Mouse (Mus musculus): ENCODE measurements around the gene Dtwd1.
"Not testable (repeated sequence)": the region's sequence is repeated elsewhere in the genome, so short reads cannot be mapped to it uniquely, and the experiment has no call there.

The Dtwd1 gene

DNA sequence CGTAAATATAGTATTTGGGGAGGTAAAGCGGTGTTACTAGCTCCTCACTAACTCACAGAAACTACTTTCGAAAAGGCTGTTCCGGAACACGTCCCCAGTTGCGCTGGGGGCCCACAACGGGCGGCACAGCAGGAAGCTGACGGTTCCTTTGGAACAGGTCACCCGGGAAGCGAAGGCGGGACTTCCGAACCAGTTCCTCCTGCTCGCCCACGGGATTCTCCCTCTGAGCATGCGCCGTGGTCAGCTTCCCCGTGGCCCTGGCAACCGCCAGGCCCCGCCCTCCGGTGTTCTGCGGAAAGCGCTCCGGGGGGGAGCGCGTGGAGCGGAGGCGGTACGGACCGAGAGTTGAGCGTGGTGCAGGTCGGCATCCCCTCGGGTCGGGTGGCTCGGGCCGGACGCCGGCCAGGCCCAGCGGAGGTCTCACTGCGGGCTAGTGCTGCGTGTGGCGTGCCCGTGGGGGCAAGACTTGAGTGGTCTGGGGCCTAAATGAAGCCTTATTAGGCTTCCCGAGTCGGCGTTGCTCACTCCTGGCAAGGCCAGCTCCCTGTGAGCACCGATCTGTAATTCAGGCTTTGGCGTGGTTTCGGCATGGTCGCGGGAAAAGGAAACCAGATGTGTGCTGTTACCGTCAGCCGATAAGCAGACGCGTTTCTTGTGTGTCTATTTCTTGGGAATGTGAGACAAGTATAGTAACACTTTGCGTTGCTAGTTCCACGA lies at the start of gene Dtwd1, which contains the start of gene Fam227b:
TSS of gene Dtwd1 (plus strand) at position 287 of the 717 bp plus-strand sequence.
TSS of gene Fam227b (minus strand) at position 150 of the 717 bp plus-strand sequence.
- peak; percentile 99 for DNase-seq (ENCODE audit: extremely low read depth, insufficient read length, low spot score)

DNA sequence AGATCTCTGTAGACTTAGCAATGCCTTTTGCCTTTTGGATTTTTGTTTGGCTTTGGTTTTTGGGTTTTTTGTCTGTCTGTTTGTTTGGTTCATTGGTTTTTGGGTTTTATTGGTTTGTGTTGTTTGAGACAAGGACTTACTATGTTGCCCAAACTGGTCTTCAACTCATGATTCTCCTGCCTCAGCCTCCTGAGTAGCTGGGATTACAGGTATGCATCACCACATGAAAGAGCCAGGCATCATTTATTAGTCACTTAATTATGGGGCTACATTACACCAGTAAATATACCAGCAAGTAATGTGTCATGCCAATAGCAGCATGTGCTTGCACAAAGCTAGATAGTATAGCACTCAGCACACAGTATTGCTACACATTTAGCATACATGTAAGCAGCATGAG lies 4.2 kb upstream of the Dtwd1 start:
- DNase-seq (ENCODE audit: extremely low read depth, insufficient read length, low spot score): peak; percentile 29

DNA sequence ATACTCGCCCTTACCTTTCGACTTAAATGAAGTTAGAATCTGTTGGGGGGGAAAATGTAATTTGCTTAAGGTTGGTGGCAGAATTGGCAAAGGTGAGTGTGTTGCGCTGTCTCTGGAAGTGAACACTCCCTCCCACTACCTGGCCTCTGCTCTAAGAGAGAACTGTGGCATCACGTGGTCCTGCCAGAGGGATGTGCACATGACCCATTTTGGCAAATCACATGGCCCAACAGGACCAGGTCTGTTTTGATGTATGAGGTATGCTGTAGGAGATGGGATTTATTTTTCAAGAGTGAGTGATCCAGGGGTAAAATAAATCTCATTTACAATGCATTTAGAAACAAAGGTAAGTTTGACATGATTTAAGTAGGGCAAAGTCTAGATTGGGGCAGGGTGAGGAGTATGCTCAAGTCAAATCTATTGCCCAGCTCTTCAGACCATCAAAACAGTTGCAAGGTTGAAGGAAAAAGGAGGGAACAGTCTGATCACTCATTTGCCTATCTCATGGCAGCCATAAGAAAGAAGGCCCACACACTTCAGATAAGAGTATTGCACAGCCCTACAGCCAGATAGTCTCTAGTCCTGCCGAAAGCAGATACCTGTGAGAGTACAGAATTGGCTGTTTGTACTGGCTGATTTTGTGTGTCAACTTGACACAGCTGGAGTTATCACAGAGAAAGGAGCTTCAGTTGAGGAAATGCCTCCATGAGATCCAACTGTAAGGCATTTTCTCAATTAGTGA lies 13.5 kb downstream of the Dtwd1 start:
- no peak for DNase-seq (ENCODE audit: extremely low read depth, insufficient read length, low spot score)

DNA sequence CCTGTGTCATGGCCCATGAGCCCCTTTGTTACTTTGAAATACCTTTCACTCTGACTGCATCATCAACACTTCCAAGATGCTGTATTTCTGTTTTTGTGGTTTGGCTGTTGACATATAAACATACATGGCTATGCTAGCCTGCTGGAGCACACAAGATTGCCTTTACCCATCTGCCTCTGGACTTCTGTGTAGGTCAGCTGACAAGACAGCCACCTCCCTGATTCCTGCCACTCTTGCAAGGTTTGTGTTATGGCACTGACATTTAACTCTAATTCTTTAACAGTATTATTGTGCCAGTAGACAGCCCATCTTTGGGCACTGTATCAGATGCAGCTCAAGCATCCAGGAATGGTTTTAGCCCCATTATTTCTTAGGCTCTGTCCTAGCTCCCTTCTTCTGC lies 14.4 kb downstream of the Dtwd1 start:
- no peak for DNase-seq (ENCODE audit: extremely low read depth, insufficient read length, low spot score)

DNA sequence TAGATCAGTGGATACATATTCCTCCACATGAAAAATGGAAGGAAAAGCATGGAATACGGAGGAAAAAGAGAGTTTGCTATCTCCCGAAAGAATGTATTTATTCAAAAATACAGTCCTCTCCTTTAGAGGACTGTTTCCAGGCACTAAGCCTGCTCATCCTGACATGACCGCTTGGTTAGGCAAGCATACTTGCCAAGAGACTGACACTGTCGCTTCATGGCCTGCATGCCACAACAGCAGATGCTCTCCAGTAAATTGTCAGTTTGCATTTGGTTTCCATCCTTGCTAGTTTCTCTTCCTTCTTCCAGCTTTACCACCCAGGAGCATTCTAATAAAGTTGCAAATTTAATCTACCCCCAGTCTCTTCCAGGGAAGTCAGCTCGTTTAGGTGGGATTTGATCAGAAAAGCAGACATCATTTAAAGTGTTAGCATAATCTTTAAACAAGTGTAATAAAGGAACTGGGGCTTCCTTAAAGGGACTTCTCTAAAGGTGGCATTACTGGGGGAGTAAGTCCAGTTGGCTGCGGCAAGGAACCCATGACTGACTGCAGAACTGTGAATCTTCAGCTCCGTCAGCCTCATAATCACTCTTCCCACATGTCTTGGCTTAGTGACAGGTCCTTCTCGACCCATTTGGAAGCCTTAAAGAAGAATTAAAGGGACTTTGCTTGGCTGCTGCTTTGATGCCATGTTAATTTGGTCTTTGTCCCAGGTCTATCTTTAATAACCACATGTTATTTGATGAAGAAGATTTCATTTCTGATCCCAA lies 15.1 kb downstream of the Dtwd1 start:
- DNase-seq (ENCODE audit: extremely low read depth, insufficient read length, low spot score): no peak

DNA sequence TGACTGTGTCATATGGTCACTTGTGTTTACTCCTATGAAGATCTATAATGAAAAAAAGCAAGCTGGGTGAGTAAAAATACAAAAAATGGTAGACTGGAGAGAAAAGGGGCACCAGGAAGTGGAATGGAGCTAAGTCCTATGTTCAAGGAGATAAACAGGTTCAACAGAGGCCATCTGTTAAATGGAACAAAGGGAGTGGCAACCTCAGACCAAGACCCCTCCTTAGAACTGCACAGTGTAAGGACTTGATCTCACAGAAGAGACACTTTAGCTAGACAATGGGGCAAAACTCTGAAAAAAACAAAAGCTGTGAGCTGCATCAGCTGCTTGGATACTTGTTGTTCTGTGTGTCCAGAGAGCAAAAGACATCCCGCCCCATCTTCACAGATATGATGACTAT lies 19.5 kb downstream of the Dtwd1 start:
- DNase-seq (ENCODE audit: extremely low read depth, insufficient read length, low spot score): no peak

DNA sequence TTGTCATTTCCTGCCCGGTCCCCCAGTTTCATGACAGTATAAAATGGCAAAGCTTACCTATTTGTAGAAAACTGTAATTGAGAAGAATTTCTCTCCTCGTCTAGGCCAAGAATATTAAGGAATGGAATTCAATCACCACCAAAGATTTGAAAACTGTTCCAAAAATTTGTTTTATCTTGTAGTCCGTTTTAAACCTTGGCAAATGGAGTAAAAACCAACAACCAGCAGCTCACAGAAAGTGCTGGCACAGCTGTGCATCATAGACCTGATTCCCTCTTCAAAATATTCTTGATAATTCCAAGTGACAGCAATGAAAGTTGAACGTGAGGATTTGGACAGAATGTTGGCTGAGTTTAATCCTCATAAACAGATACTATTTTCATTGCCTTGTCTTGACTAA lies 39.4 kb downstream of the Dtwd1 start:
- no peak for DNase-seq (ENCODE audit: extremely low read depth, insufficient read length, low spot score)

DNA sequence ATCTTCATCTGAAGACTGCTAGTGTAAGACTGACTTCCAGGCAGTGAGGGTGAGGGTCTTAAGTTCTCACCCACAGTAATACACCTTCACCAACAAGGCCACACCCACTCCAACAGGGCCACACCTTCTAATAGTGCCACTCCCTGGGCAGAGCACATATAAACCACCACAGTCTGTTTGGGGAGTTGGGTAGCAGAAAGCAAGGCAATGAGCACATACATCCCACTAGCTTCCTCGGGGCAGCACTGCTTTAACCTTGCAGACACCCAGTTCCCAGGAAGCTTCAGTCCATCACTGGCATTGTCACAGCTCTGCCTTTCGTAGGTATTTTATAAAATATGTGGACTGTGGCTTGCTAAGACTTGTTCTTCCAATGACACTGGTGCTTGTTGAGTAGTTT lies 40.2 kb downstream of the Dtwd1 start:
- no peak for DNase-seq (ENCODE audit: extremely low read depth, insufficient read length, low spot score)

DNA sequence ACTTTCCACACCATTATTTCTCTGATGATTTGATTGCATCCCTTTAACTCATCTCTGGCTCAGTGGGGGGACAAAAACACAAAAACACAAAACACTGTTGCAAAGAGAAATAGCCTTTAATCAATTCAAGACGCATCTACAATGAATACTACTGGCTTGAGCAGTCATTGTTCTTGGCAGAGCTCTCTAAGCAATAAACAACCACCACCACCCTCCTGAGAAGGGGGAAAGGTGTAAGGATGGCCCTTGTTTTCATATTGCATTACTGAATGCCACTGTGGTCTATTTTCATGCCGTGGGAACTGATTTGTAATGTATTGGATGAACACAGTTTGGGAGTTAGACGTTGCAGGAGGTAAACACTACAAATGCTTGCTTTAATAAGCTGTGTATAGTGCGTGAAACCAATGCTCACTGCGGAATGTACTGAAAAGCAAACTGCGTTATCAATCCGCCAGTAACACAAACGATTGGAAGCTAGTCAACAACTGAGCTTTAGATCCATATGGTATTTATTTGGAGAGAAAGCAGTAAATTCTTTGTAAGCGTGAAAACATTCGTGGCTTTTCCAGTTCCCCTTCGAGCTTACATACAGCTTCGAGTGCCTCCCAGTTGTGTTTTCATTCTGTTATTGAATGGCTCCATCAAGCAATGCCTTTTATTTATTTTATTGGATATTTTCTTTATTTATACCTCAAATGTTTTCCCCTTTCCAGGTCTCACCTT lies 43.9 kb downstream of the Dtwd1 start:
- DNase-seq (ENCODE audit: extremely low read depth, insufficient read length, low spot score): no peak

DNA sequence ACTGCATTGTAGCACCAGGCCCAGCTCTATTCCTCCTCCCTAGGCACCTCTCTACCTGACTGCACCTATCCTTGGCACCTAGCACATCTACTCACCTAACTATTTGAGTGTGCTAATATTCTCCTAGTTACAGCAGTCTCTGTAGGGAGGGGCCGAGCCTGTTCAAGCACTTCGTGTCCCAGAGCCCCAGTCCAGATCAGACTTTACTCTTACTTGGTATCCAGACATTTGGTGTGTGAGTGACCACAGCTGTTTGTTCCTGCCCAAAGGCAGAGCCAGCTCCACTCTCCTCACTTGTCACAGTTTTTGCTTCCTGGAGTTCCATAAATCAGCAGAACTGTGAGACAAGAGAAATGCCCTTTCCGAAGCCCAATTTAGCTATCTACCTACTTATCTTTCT lies 47.0 kb downstream of the Dtwd1 start:
- DNase-seq (ENCODE audit: extremely low read depth, insufficient read length, low spot score): no peak

DNA sequence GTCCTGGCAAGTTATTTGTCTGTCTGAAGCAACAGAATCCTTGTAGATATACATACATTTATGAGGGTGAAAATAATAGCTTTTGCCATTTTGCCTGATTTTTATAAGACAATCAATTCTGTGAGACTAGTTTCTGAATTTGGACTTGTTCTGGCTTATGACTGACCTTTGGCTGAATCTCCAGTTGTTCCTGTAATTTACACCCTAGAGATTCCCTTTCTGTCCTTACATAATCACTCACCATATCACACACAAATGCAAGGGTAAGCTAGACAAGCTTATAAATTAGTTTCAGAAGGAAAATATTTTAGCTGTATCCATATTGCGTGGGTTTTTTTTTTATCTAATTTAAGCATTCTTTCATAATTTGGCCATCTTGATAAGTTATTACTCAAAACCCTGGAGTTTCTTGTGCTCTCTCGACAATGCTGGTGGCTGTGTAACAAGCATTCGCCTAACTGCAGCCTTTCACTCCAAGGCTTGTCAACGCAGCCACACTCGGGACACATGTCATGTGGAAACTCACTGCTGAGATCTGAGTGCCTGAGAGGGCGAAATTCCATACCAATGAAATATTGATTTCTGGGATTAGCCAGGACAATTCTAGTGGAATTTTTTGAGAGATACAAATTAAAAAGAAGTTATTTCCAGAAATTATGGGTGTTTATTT lies 59.2 kb downstream of the Dtwd1 start:
- DNase-seq (ENCODE audit: extremely low read depth, insufficient read length, low spot score): no peak

DNA sequence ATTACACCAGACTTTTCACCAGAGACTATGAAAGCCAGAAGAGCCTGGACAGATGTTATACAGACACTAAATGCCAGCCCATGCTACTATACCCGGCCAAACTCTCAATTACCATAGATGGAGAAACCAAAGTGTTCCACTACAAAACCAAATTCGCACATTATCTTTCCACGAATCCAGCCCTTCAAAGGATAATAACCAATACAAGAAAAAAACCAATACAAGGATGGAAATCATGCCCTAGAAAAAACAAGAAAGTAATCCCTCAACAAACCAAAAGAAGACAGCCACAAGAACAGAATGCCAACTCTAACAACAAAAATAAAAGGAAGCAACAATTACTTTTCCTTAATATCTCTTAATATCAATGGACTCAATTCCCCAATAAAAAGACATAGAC lies 62.9 kb downstream of the Dtwd1 start, which contains the start of gene Gm17555:
TSS of gene Gm17555 (plus strand) at position 301 of the 400 bp plus-strand sequence.
- not testable (repeated sequence) for DNase-seq (ENCODE audit: extremely low read depth, insufficient read length, low spot score)

All from 3134 (cell line).